Mouse (Mus musculus) intestine, postnatal 0 days (tissue): ENCODE measurements around the gene Grk5. TPM values are rescaled to one million over a fixed set of nuclear protein-coding genes. Genes with fewer than 3 reads are reported as not detected.
A peak's percentile ranks its signal among the peaks of the same experiment; 100 is the strongest.

Experiments used
- ATAC-seq: fragments of 200-750 bp; cut with Nextera tagmentation; 2 replicates; pipeline ENCODE4 v1.8.0; 2017; ENCODE audit warnings: mild to moderate bottlenecking, moderate TSS enrichment, moderate library complexity
- H3K27ac ChIP-seq: fragments of 300-500 bp; sonication (generic); 2 replicates; pipeline ENCODE4 v1.5.1; 2014; ENCODE audit warnings: mild to moderate bottlenecking, low read depth, low read length, moderate library complexity
- H3K27me3 ChIP-seq: fragments of 300-500 bp; sonication (generic); replicated peaks from 2 replicates; pipeline ENCODE4 v1.6.1; 2014; ENCODE audit warnings: low read length, mixed read lengths; ENCODE audit not compliant: control insufficient read depth, insufficient read depth
- H3K36me3 ChIP-seq: fragments of 300-500 bp; sonication (generic); 2 replicates; pipeline ENCODE4 v1.6.1; 2014; ENCODE audit warnings: mild to moderate bottlenecking, moderate library complexity; ENCODE audit not compliant: control insufficient read depth, insufficient read depth
- H3K4me1 ChIP-seq: fragments of 300-500 bp; sonication (generic); replicated peaks from 2 replicates; pipeline ENCODE4 v1.6.1; 2014; ENCODE audit warnings: antibody characterized with exemption, low read length, mixed read lengths; ENCODE audit not compliant: control insufficient read depth, insufficient read depth
- H3K4me2 ChIP-seq: fragments of 300-500 bp; sonication (generic); replicated peaks from 2 replicates; pipeline ENCODE4 v1.6.1; 2014; ENCODE audit warnings: low read depth, mild to moderate bottlenecking, moderate library complexity
- H3K4me3 ChIP-seq: fragments of 300-500 bp; sonication (generic); 2 replicates; pipeline ENCODE4 v1.5.1; 2014; ENCODE audit warnings: low read depth, low read length
- H3K9ac ChIP-seq: fragments of 300-500 bp; sonication (generic); 2 replicates; pipeline ENCODE4 v1.6.1; 2014; ENCODE audit warnings: mild to moderate bottlenecking, low read depth, low read length
- H3K9me3 ChIP-seq: fragments of 300-500 bp; sonication (generic); 2 replicates; pipeline ENCODE4 v1.6.1; 2016; ENCODE audit warnings: mixed run types; ENCODE audit not compliant: control insufficient read depth
- CTCF ChIP-seq: sonication (generic); IDR thresholded peaks from 2 replicates; pipeline ENCODE4 v1.5.1; 2016; ENCODE audit warnings: low read depth, mild to moderate bottlenecking, control low read depth, antibody characterized with exemption, moderate library complexity
- WGBS: fragments of 180-500 bp; shearing (Covaris S2); extraction: QIAGEN DNeasy Blood & Tissue Kit; methylation state at CpG from one replicate; pipeline ENCODE4 v1.1.7; 2014; 5-methylcytosine and 5-hydroxymethylcytosine counted together
- polyA plus RNA-seq: library from polyadenylated mRNA; unstranded; fragments of >200 nt; fragmentation: Nextera tagmentation; extraction: Ambion mirVana; gene quantifications from 2 replicates; pipeline ENCODE4 v1.2.1, GENCODE M21; 2015

The Grk5 gene
- polyA plus RNA-seq, 1 experiment from 2014 or later = 1.2 TPM

DNA sequence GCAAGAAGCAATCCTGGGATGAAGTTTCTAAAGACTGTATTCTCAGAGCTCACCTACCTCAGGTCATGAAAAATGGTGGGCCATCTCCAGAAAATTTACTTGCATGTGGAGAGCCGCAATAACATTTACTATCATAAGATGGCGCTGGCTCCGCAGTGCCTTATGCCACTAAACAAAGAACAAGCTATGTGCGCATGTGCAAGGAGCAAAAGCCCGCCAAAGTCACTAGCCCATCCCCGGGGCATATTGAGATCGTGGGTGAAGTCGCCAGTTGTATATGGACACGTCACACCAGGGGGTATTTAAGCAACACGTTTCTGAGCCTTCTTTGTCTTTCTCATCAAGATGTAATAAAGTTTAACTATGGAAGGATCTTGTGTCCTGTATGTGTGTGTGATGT lies 241.5 kb downstream of the Grk5 start:
- no peak for TF ChIP-seq CTCF
- H3K9ac ChIP-seq = no peak overlapping the region
- peaks cover 6% of the 10 kb centered on the region; the same call in 1 of the 2 replicates for H3K36me3 ChIP-seq
- no peak for ATAC-seq
- 91% methylated on average over 10 of the region's 10 CpGs for WGBS
- H3K9me3 ChIP-seq = no peaks in the 10 kb centered on the region
- no peaks in the 10 kb centered on the region for H3K4me1 ChIP-seq
- H3K27ac ChIP-seq = no peak overlapping the region
- no peak overlapping the region for H3K4me2 ChIP-seq
- no peak overlapping the region for H3K4me3 ChIP-seq
- no peaks in the 10 kb centered on the region for H3K27me3 ChIP-seq

DNA sequence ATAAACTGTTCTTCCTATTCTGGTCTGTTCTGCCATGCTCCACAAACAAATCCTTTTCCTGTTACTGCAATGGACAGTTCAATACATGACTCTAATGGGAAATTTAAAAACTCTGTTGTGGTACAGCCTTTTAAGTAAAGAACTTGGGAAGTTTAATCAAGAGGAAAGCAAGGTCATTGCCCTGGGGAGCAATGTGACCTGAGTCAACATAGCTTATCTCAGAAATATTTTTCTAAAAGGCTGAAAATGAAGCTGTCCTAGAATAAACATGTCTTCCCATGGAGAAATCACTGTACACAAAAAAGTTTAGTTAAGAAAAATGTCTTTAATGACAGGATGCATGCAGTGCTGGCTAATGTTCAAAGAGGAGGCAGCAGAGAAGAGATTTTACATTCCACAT lies 249.1 kb downstream of the Grk5 start:
- Histone ChIP-seq H3K9ac (no peak overlapping the region), H3K4me2 (no peak overlapping the region), H3K27me3 (no peaks in the 10 kb centered on the region), H3K9me3 (no peaks in the 10 kb centered on the region), H3K4me1 (peaks cover 6% of the 10 kb centered on the region), H3K36me3 (no peaks in the 10 kb centered on the region), H3K4me3 (no peak overlapping the region), H3K27ac (no peak overlapping the region)
- no peak for TF ChIP-seq CTCF
- no peak for ATAC-seq

DNA sequence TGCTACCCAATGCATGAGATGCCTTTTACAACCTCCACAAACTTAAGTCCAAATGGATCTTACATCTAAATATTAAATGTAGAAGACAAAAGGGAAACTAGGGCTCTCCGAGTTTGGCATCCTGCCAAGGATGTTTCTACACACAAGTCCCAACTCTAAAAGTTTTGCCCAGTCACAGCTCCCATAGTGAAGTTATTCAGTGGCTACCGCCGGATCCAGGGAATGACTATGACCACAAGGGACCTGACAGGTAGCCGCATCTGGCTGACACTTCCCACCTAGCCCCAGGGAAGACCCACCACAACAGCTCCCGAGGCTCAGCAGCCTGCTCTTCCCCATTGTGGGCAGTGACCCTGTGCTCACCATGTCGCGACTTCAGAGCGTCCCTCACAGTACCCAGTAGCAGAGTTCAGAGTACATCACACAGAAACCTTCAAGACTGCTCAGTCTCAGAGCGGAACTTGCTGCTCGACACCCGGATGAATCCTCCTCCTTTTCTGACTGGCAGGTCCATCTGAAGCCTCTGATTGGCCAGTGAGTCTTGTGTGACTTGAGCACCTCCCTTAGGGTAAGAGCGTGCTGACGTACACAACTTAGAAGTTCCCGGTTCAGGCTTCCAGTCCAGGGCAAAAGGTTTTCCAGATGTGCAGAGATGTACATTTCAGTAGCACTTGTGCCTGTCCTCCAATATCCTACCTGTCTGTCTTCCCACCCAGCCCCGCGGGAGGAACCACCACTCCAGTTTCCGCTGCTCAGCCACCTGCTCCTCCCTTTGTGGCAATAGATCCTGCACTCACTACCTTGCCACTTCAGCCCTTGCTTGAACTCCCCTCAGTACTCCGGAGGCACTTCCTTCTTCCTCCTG lies 251.0 kb downstream of the Grk5 start, which contains the start of gene Zfp950:
Gene Zfp950 (minus strand): TSS at position 499 of the 865 bp plus-strand sequence.
- no peak for TF ChIP-seq CTCF
- H3K4me1 ChIP-seq = peaks cover 6% of the 10 kb centered on the region

DNA sequence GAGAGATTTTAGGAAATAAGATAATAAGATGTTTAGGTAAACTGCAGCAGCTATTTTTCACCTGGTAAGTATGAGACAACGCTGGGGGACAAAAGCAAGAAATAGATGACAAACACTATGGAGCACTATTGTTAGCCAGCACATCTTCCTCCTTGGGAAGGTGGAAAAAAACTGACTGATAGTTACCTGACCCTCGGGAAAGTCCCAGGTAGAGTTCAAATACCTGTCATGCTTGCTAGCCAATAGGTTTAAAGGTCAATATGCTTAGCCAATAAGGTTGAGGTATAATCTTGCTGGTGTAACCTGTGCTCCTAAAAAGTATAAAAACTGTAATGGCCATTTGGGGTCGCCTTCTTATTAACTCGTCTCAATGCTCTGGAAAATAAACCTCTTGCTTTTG lies 251.8 kb downstream of the Grk5 start:
- Histone ChIP-seq H3K4me2 (peak overlapping the region; percentile 82), H3K9ac (peak overlapping the region; percentile 72; the same call in 1 of the 2 replicates), H3K4me1 (peaks cover 6% of the 10 kb centered on the region), H3K4me3 (peak overlapping the region; percentile 80), H3K36me3 (no peaks in the 10 kb centered on the region), H3K9me3 (no peaks in the 10 kb centered on the region), H3K27me3 (no peaks in the 10 kb centered on the region), H3K27ac (peak overlapping the region; percentile 79)
- no peak for ATAC-seq
- no peak for TF ChIP-seq CTCF
- WGBS = 15% methylated on average over 4 of the region's 4 CpGs

More for the DNA sequence above, 251.0 kb downstream of the Grk5 start, which contains the start of gene Zfp950:
- H3K4me2 ChIP-seq = peak within 1 kb of the TSS; percentile 82
- H3K9me3 ChIP-seq = no peaks in the 10 kb centered on the region
- peak within 1 kb of the TSS; percentile 72 for H3K9ac ChIP-seq
- WGBS = under 1% methylated on average over 18 of the region's 18 CpGs
- H3K36me3 ChIP-seq = no peaks in the 10 kb centered on the region
- peak; percentile 100 for ATAC-seq
- H3K4me3 ChIP-seq = peak within 1 kb of the TSS; percentile 80
- H3K27me3 ChIP-seq = no peaks in the 10 kb centered on the region
- H3K27ac ChIP-seq = peak within 1 kb of the TSS; percentile 79

Other genes starting within 250 kb of the Grk5 start
- gene Nanos1, start 133.8 kb upstream of the Grk5 start, polyA plus RNA-seq = 0.60 and 0.67 TPM in 2 replicates
- gene Eif3a, start 99.1 kb upstream of the Grk5 start, polyA plus RNA-seq = 57.2 and 64.2 TPM in 2 replicates
- gene Fam45a, start 78.2 kb upstream of the Grk5 start, polyA plus RNA-seq = 26.0 and 29.2 TPM in 2 replicates
- gene Sfxn4, start 28.3 kb upstream of the Grk5 start, polyA plus RNA-seq = 1.6 and 2.0 TPM in 2 replicates
- 113 and 119 TPM in 2 replicates for gene Prdx3, start 15.2 kb upstream of the Grk5 start, polyA plus RNA-seq